Mouse (Mus musculus) heart, postnatal 25 days (tissue): Measurements from ENCODE around the gene Ubp1. TPM values are rescaled to one million over a fixed set of nuclear protein-coding genes. Genes with fewer than 3 reads are reported as not detected.

Source experiments
- DNase-seq: peaks from one replicate; pipeline ENCODE4 v3.0.0; 2022; ENCODE audit warnings: low spot score
- intact Hi-C: fragments of 180-260 bp; cut with DNase I; formaldehyde crosslinking; loops from one replicate; pipeline ENCODE4 v1.15.1; 2025
- total RNA-seq, 2 experiments: library from RNA; stranded (reverse); gene quantifications; 2 replicates each; pipeline ENCODE4 v1.2.3; 2021

Gene Ubp1
- total RNA-seq, 2 experiments from 2014 or later: 22.6 to 26.0 TPM

- no peak for DNase-seq
- intact Hi-C loops: no loop called here
Observed at GRCm38 (mm10) chr9:114006801-114007200, 76.1 kb downstream of the Ubp1 start.

DNA sequence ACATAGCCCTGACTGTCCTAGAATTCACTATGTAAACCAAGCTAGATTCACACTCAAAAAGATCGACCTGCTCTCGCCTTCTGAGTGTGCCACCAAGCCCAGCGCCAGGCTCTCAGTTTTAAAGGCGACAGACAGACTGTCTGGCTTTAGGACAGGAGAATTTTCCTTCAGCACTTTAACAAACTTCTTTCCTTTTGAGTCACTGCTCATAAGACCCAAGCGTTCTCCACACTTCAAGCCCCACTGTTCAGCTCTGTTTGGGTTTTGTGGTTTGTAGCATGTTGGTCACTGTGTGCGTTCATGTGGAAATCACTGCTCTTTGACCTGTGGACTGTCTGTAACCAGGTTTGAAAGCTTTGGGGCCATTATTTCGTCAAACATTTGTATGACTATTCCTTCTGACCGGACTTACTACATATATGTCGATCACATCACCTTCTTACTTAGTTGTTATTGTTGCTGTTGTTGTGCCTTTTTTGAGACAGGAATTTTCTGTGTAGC, 77.2 kb downstream of the Ubp1 start:
- DNase-seq: no peak
- intact Hi-C loops: no loop called here

GRCm38 (mm10) chr9:114009526-114009925, 78.8 kb downstream of the Ubp1 start:
- no peak for DNase-seq

GRCm38 (mm10) chr9:114011203-114011602, 80.5 kb downstream of the Ubp1 start:
- no peak for DNase-seq
- intact Hi-C loops: no loop called here

More at GRCm38 (mm10) chr9:114009526-114009925, 78.8 kb downstream of the Ubp1 start:
- intact Hi-C loops: no loop called here

DNA sequence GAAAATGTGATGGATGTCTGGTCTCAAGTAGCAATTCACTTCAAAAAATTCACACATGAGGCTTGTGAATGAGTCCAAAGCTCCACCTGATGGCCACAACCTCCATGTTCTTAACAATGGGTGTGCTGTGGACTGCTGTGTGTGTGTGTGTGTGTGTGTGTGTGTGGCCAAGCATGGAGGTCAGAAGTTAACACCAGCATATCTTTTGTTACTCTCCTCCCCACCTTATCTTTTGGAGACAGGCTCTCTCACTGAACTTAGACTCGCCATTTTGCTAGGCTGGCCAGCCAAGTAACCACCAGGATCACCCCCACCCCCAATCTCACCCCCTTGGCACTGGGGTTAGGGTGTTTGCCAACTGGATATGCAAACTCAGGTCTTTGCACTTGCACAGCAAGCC, 83.3 kb downstream of the Ubp1 start:
- DNase-seq: no peak
- intact Hi-C loops: no loop called here

DNA sequence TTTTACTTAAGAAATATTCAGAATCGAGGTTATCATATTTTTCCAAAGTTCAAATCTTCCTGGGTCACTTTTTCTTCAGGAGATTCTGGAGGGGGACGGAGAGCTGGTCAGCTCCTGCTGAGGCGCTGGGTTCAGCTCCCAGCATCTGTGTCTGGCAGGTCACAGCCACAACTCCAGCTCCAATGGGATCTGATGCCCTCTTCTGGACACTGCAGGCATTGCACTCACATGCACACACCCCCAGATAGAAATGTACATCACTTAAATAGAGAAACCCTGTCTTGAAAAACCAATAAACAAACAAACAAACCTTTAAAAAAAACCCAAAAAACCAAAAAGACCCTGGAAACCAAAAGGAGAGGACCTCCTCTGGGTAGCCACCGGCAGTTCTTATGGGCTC, 85.0 kb downstream of the Ubp1 start:
- intact Hi-C loops: no loop called here

DNA sequence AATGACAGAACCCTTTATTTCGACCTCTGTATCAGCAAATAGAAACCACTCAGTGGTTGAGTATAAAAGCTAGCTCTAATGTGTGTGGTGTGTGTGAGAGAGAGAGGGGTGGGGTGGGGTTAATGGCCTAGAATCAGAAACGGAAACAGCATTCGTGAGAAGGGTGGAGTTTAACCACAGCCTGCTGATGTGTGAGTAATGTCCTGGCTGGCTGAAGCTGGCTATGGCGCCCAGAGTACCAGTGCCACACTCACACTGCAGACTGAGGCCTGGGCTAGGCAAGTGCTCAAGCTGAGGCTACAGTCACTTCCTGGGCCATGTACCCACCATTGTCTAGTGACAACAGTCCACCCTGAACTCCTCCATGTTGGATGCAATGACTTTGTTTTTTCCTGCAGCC, 85.7 kb downstream of the Ubp1 start:
- intact Hi-C loops: no loop called here
- DNase-seq: no peak

More for the DNA sequence above, 85.0 kb downstream of the Ubp1 start:
- DNase-seq: no peak

DNA sequence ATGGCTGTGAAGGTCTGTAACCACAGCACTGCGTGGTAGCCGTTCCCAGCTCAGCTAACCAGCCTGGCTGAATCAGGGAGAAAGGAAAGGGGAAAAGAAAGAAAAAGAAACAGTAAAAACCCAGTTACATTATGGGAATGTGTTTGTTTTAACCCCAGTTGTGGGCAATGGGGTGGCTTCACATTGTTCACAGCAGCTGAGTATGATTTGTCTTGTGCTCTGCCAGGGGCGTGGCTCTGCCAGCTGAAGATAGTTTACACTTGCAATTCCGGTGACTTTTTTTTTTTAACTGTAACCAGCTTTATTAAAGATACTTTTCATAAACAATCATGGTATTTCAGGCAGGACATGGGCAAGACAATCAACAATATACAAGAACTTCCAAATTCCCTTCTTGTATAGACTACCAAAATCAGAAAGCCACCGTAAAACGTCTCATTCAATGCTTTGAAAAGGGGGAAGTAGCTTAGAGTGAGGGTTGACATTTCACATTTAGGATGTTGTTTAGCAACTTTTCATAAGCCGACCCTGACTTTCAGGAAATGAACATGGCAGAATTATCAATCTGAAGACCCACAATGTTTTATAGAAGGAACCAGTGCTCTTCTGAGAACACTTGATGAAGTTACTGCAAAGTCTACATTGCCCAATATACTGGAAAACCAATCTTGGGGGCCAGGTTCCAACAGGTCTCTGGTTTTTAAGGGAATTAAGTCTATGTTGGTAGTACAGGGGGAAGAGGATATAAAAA, 88.5 kb downstream of the Ubp1 start:
- no peak for DNase-seq
- intact Hi-C loops: no loop called here

DNA sequence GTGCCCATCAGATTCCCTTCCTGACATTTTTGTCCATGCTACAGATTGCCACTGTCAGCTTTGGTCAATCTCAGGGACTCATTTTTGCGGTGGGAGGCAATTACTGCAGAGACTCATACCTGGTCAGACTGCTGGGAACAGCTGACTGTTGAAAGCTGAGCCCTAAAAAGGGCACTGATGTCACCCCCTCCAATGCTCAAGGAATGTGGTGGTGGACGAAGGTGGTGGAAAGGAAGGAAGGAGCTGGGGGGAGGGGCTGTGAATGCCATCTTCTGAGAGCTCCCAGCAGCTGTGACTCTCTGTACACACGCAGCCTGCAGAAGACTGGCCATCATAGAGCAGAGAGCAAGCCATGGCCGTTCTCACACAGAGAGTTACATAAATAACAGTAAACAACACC, 91.4 kb downstream of the Ubp1 start:
- intact Hi-C loops: no loop called here

DNA sequence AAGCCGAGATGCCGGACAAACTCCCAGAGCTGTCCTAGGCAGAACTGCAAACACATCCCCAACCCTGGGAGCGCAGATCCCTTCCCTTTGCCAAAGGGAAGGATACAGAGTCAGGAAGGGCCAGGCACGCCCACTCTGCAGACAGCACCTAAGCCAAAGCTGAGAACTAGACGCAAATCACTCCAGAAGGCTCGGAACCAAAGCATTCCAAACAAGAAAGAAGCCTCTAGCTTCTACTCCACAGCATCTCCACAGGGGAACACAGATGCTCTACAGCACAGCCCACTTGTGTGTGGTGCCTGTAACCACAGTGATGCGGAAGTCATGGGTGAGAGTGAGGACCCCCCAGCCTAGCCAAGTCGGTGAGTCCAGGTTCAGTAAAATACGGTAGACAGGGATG, 94.4 kb downstream of the Ubp1 start:
- intact Hi-C loops: no loop called here

More for the DNA sequence above, 91.4 kb downstream of the Ubp1 start:
- no peak for DNase-seq

DNA sequence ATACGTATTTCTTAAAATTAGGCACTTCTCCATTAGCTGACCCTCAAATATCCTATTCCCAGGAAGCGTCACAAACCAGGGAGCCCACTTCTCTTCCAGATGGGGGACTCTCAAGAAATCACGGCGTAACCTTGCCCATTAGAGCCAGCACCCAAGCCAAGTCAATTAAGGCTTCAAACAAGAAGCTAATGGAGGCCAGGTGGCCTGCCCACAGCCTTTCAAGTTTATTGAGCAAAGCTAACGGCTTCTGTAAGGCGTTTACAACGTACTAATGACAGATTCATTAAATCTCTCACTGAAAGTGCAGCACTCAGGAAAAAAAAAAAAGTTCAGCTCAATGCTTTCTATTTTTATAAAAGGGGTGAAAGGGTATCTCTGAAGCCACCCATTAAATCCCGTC, 95.1 kb downstream of the Ubp1 start:
- intact Hi-C loops: no loop called here
- DNase-seq: no peak

More for the DNA sequence above, 94.4 kb downstream of the Ubp1 start:
- DNase-seq: no peak

DNA sequence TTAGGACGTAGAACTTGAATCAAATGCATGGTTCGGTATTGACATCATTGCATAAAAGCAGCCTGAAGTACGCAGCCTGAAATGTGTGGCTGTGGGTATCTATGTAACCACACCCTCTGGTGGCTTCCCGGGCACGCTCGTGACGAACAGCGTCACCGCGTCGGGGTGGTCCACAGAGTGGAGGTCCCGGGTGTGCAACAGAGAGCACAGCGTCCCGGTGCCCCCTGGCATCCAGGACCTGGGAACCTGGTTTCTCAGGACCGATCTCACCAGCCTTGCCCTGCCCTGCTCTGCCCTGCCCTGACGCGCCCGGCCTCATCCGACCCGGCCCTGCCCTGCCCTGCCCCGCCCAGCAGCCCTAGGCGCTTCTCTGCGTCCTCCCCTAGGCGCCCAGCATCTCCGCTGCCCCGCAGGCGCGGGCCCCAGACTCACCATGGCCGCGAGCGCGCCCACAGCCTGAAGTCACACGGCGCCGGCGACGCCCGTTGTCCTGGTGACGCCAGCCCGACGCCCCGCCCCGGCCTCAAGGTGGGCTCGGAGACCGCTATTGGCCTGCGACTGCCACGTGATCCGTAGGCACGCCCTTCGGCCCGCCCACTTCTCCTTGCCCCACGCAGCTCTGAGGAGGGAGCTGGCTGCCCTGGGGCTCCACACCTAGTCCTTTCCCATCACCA, 95.7 kb downstream of the Ubp1 start:
- DNase-seq: peak; percentile 5
- intact Hi-C loops: no loop called here

Other genes starting within 250 kb of the Ubp1 start
- 10 to 100 TPM; 61.5 to 66.9 TPM for gene Pdcd6ip, start 222.7 kb upstream of the Ubp1 start, total RNA-seq
- 10 to 100 TPM; 48.0 to 57.5 TPM for gene Clasp2, start 189.5 kb upstream of the Ubp1 start, total RNA-seq
- gene Fbxl2, start 115.3 kb downstream of the Ubp1 start, total RNA-seq: 1 to 10 TPM in 1 of 2 experiments, under 1 TPM in 1; 0.87 to 1.0 TPM
- gene Susd5, start 126.2 kb downstream of the Ubp1 start, total RNA-seq: 1 to 10 TPM in 1 of 2 experiments, under 1 TPM in 1; 0.67 to 1.8 TPM